Mouse (Mus musculus): ENCODE measurements at regions not wholly inside any gene's neighbourhood (a gene's known extent, or its start where the extent isn't known, plus 50 kb on each side); places are given as distances from the start of the nearest gene placed in this dataset.
A peak's percentile ranks its signal among the peaks of the same experiment; 100 is the strongest.
"Not testable (repeated sequence)": the region's sequence is repeated elsewhere in the genome, so short reads cannot be mapped to it uniquely, and the experiment has no call there.

- intact Hi-C loops (cut with DNase I); DNase-seq (ENCODE audit: low spot score in 2 of 2): not testable (repeated sequence)
Observed at GRCm38 (mm10) chr19:3158149-3158548, 124.6 kb upstream of the Mrpl21 start.

GRCm38 (mm10) chr19:3159346-3159745, 123.4 kb upstream of the Mrpl21 start:
- intact Hi-C loops (cut with DNase I) = no loop called here
- no peak for DNase-seq (ENCODE audit: low spot score in 2 of 2)

GRCm38 (mm10) chr19:3167683-3168082, 115.0 kb upstream of the Mrpl21 start:
- DNase-seq (ENCODE audit: low spot score in 2 of 2) = no peak
- intact Hi-C loops (cut with DNase I) = no loop called here

- intact Hi-C loops (cut with DNase I) = no loop called here
- no peak for DNase-seq (ENCODE audit: low spot score in 2 of 2)
Observed at GRCm38 (mm10) chr19:3182625-3183024, 100.1 kb upstream of the Mrpl21 start.

GRCm38 (mm10) chr19:3192644-3193043, 90.1 kb upstream of the Mrpl21 start:
- intact Hi-C loops (cut with DNase I) = no loop called here

GRCm38 (mm10) chr19:3204504-3204903, 78.2 kb upstream of the Mrpl21 start:
- intact Hi-C loops (cut with DNase I); DNase-seq (ENCODE audit: low spot score in 2 of 2): not testable (repeated sequence)

More at GRCm38 (mm10) chr19:3192644-3193043, 90.1 kb upstream of the Mrpl21 start:
- no peak for DNase-seq (ENCODE audit: low spot score in 2 of 2)

- DNase-seq (ENCODE audit: low spot score in 2 of 2); intact Hi-C loops (cut with DNase I): not testable (repeated sequence)
Observed at GRCm38 (mm10) chr19:3205406-3205805, 77.3 kb upstream of the Mrpl21 start.

GRCm38 (mm10) chr19:3208283-3208682, 74.4 kb upstream of the Mrpl21 start:
- peak; percentile 42 to 61 for DNase-seq (ENCODE audit: low spot score in 2 of 2)
- intact Hi-C loops (cut with DNase I) = no loop called here

All from left cerebral cortex, postnatal 14 days (tissue).